In genomic region chr10:54032316-54033092, GRCm38 (mm10) we compare ENCODE assay signal across 10 mouse cellular contexts. TPM values are rescaled to one million over a fixed set of nuclear protein-coding genes. Genes with fewer than 3 reads are reported as not detected.
DNase-seq lines count a peak whose midpoint lies in the region; ATAC-seq and TF ChIP-seq lines count a peak whose summit lies in the region.
"Had no signal": no experiment of that assay in that cellular context is flagged by ENCODE, and none has a peak within 500 bp of the region (broad histone marks: within the 10 kb centered on the region; RNA-seq: fewer than 3 reads in every experiment).

No protein-coding gene starts in this region.

- no peak overlapping the region for H3K4me2 ChIP-seq in midbrain, embryonic 15.5 days
- H3K4me2 ChIP-seq: midbrain, embryonic 12.5 days had no signal

- DNase-seq in cerebellum, postnatal 10 days = peak; percentile 15 to 33
- DNase-seq in cerebellum, adult 9-11 months = no peak
- peak; percentile 61 to 64 for DNase-seq in heart, postnatal 36 days
- peak; percentile 52 for DNase-seq in lung, postnatal 36 days
- no peak for DNase-seq in urinary bladder, postnatal 25 days (ENCODE audit: low spot score)
- DNase-seq in left cerebral cortex, adult 11 months (ENCODE audit: low spot score) = no peak

- WGBS in midbrain, embryonic 15.5 days = 93% methylated on average over 9 of the region's 9 CpGs

- H3K9ac ChIP-seq in midbrain, embryonic 15.5 days = no peak overlapping the region
- H3K9ac ChIP-seq: midbrain, embryonic 12.5 days had no signal

- no peaks in the 10 kb centered on the region for H3K9me3 ChIP-seq in midbrain, embryonic 15.5 days
- H3K9me3 ChIP-seq: midbrain, embryonic 12.5 days had no signal

- peak overlapping the region; percentile 19; the same call in 1 of the 2 replicates for H3K27ac ChIP-seq in bone marrow macrophage, adult 2 months (ENCODE audit: insufficient read depth, low read depth, low read length)
- no peak overlapping the region for H3K27ac ChIP-seq in midbrain, embryonic 15.5 days
- H3K27ac ChIP-seq: midbrain, embryonic 12.5 days had no signal

- no peak overlapping the region for H3K4me3 ChIP-seq in bone marrow macrophage, adult 2 months (ENCODE audit: insufficient read depth, low read length)
- H3K4me3 ChIP-seq in midbrain, embryonic 15.5 days = no peak overlapping the region
- H3K4me3 ChIP-seq: midbrain, embryonic 12.5 days had no signal

- no peak for TF ChIP-seq CTCF in bone marrow macrophage, adult 2 months (IDR thresholded peaks at IDR 0.05; ENCODE audit: low read depth, low read length)

- ATAC-seq in midbrain, embryonic 15.5 days (replicated peaks) = no peak

- H3K36me3 ChIP-seq in midbrain, embryonic 15.5 days (replicated peaks) = no peaks in the 10 kb centered on the region
- H3K36me3 ChIP-seq: midbrain, embryonic 12.5 days had no signal

- H3K4me1 ChIP-seq in bone marrow macrophage, adult 2 months (ENCODE audit: control insufficient read depth, insufficient read depth, low read length) = peaks cover 16% of the 10 kb centered on the region
- H3K4me1 ChIP-seq in midbrain, embryonic 15.5 days = no peaks in the 10 kb centered on the region
- H3K4me1 ChIP-seq: midbrain, embryonic 12.5 days had no signal

- intact Hi-C loops in heart, postnatal 36 days (cut with DNase I) = no loop called here

- no peaks in the 10 kb centered on the region for H3K27me3 ChIP-seq in midbrain, embryonic 15.5 days (replicated peaks)
- H3K27me3 ChIP-seq: CH12.LX; midbrain, embryonic 12.5 days had no signal

- no peak for TF ChIP-seq POLR2A in bone marrow macrophage, adult 2 months (IDR thresholded peaks at IDR 0.05; ENCODE audit: borderline replicate concordance, low read depth, low read length)

RNA-seq across cellular contexts. Expression of gene Man1a, which starts 43.9 kb away (rescaled TPM):
- polyA plus RNA-seq in bone marrow macrophage, adult 2 months (2012; ENCODE audit: insufficient read depth, insufficient read length, missing spikeins) = 119 and 127 TPM in 2 replicates
- 10 to 100 TPM; 40.7 to 42.2 TPM for total RNA-seq in heart, postnatal 36 days (2021)
- 5.0 and 5.3 TPM in 2 replicates for polyA plus RNA-seq in midbrain, embryonic 15.5 days (2015; fragmentation: Nextera tagmentation; extraction: Ambion mirVana)

Comparison
In these comparisons a context has a peak if more than half of its experiments do, and no peak if none do; other contexts are left out.
1. DNase-seq: peak in cerebellum, postnatal 10 days (2 of 2), heart, postnatal 36 days (2 of 2) and lung, postnatal 36 days (single experiment); none in cerebellum, adult 9-11 months (single experiment), urinary bladder, postnatal 25 days (single experiment) and left cerebral cortex, adult 11 months (single experiment).
2. RNA of gene Man1a, which starts 43.9 kb away (polyA plus RNA-seq): 119 to 127 TPM in bone marrow macrophage, adult 2 months; 5.0 to 5.3 TPM in midbrain, embryonic 15.5 days; every median in the first group is over 10 times any median in the second.